Mouse (Mus musculus): ENCODE data around the gene Pbx2. TPM values are rescaled to one million over a fixed set of nuclear protein-coding genes. Genes with fewer than 3 reads are reported as not detected.
"Not testable (repeated sequence)": the region's sequence is repeated elsewhere in the genome, so short reads cannot be mapped to it uniquely, and the experiment has no call there.

The Pbx2 gene
- total RNA-seq (2014; fragmentation: Nextera tagmentation) (35.8 and 44.2 TPM in 2 replicates), total RNA-seq (2017) (25.1 and 39.6 TPM in 2 replicates), polyA plus RNA-seq (2012) (137 and 138 TPM in 2 replicates)

GRCm38 (mm10) chr17:34591029-34591993 lies at the start of gene Pbx2:
Gene Pbx2 (plus strand): TSS chr17:34591266.
- no peaks in the 10 kb centered on the region for H3K9me3 ChIP-seq (replicated peaks)
- peaks cover 82% of the 10 kb centered on the region for H3K4me1 ChIP-seq (ENCODE audit: insufficient read depth, low read depth, low read length)
- ATAC-seq (ENCODE audit: extremely low read depth, insufficient number of reproducible peaks, low FRiP score, poor library complexity, severe bottlenecking) (0 out of 2 replicates have a peak, but pooled peaks have one; percentile 16), DNase-seq (ENCODE audit: low spot score) (peak; percentile 62)
- TF ChIP-seq GATA2 (IDR thresholded peaks at IDR 0.05; ENCODE audit: borderline replicate concordance, low read depth, low read length) (no peak), CTCF (IDR thresholded peaks at IDR 0.05; ENCODE audit: low read depth, low read length) (no peak)
- no peaks in the 10 kb centered on the region for H3K27me3 ChIP-seq (ENCODE audit: insufficient read depth, low read length)
- H3K4me3 ChIP-seq (ENCODE audit: low read depth, low read length), result peak within 1 kb of the TSS; percentile 74
- peaks cover 39% of the 10 kb centered on the region for H3K36me3 ChIP-seq (replicated peaks)

- ATAC-seq (ENCODE audit: extremely low read depth, insufficient number of reproducible peaks, low FRiP score, poor library complexity, severe bottlenecking); DNase-seq (ENCODE audit: low spot score); H3K9me3 ChIP-seq (replicated peaks); H3K27me3 ChIP-seq (ENCODE audit: insufficient read depth, low read length): not testable (repeated sequence)
- Histone ChIP-seq H3K4me1 (ENCODE audit: insufficient read depth, low read depth, low read length) (peaks cover 19% of the 10 kb centered on the region), H3K4me3 (ENCODE audit: low read depth, low read length) (peak overlapping the region; percentile 62), H3K36me3 (replicated peaks) (peaks cover 14% of the 10 kb centered on the region)
Measured at GRCm38 (mm10) chr17:34543567-34543966, 47.5 kb upstream of the Pbx2 start.

- no peak for ATAC-seq (ENCODE audit: extremely low read depth, insufficient number of reproducible peaks, low FRiP score, poor library complexity, severe bottlenecking)
- H3K27me3 ChIP-seq (ENCODE audit: insufficient read depth, low read length), result no peaks in the 10 kb centered on the region; the same call in 1 of the 2 replicates
Measured at GRCm38 (mm10) chr17:34546797-34547196, 44.3 kb upstream of the Pbx2 start.

GRCm38 (mm10) chr17:34547601-34548000 lies 43.5 kb upstream of the Pbx2 start:
- ATAC-seq (ENCODE audit: extremely low read depth, insufficient number of reproducible peaks, low FRiP score, poor library complexity, severe bottlenecking), result no peak
- Histone ChIP-seq H3K9me3 (replicated peaks) (no peaks in the 10 kb centered on the region), H3K4me1 (ENCODE audit: insufficient read depth, low read depth, low read length) (peaks cover 6% of the 10 kb centered on the region), H3K4me3 (ENCODE audit: low read depth, low read length) (no peak overlapping the region), H3K27me3 (ENCODE audit: insufficient read depth, low read length) (no peaks in the 10 kb centered on the region; the same call in 1 of the 2 replicates), H3K36me3 (replicated peaks) (peaks cover 20% of the 10 kb centered on the region)
- no peak for TF ChIP-seq TAL1 (conservative IDR thresholded peaks at IDR 0.05; ENCODE audit: low read depth, low read length)
- TF ChIP-seq GATA1 (IDR thresholded peaks at IDR 0.05; ENCODE audit: borderline replicate concordance, low read length), result no peak
- no peak for TF ChIP-seq CTCF (IDR thresholded peaks at IDR 0.05; ENCODE audit: low read depth, low read length)
- no peak for TF ChIP-seq GATA2 (IDR thresholded peaks at IDR 0.05; ENCODE audit: borderline replicate concordance, low read depth, low read length)
- no peak for TF ChIP-seq POLR2AphosphoS5 (IDR thresholded peaks at IDR 0.05; ENCODE audit: insufficient replicate concordance, low read depth, low read length)
- DNase-seq (ENCODE audit: low spot score), result no peak

More at GRCm38 (mm10) chr17:34546797-34547196, 44.3 kb upstream of the Pbx2 start:
- TF ChIP-seq TAL1 (conservative IDR thresholded peaks at IDR 0.05; ENCODE audit: low read depth, low read length), result no peak
- no peak for TF ChIP-seq GATA2 (IDR thresholded peaks at IDR 0.05; ENCODE audit: borderline replicate concordance, low read depth, low read length)
- no peak for TF ChIP-seq CTCF (IDR thresholded peaks at IDR 0.05; ENCODE audit: low read depth, low read length)
- TF ChIP-seq POLR2AphosphoS5 (IDR thresholded peaks at IDR 0.05; ENCODE audit: insufficient replicate concordance, low read depth, low read length), result no peak
- TF ChIP-seq GATA1 (IDR thresholded peaks at IDR 0.05; ENCODE audit: borderline replicate concordance, low read length), result no peak
- DNase-seq (ENCODE audit: low spot score), result no peak
- no peaks in the 10 kb centered on the region for H3K9me3 ChIP-seq (replicated peaks)
- peaks cover 12% of the 10 kb centered on the region for H3K4me1 ChIP-seq (ENCODE audit: insufficient read depth, low read depth, low read length)
- H3K4me3 ChIP-seq (ENCODE audit: low read depth, low read length), result no peak overlapping the region
- peaks cover 20% of the 10 kb centered on the region for H3K36me3 ChIP-seq (replicated peaks)

- Histone ChIP-seq H3K9me3 (replicated peaks) (no peaks in the 10 kb centered on the region), H3K36me3 (replicated peaks) (peaks cover 20% of the 10 kb centered on the region), H3K27me3 (ENCODE audit: insufficient read depth, low read length) (peaks cover 6% of the 10 kb centered on the region), H3K4me1 (ENCODE audit: insufficient read depth, low read depth, low read length) (peaks cover 3% of the 10 kb centered on the region), H3K4me3 (ENCODE audit: low read depth, low read length) (no peak overlapping the region)
- no peak for TF ChIP-seq GATA1 (IDR thresholded peaks at IDR 0.05; ENCODE audit: borderline replicate concordance, low read length)
- no peak for TF ChIP-seq TAL1 (conservative IDR thresholded peaks at IDR 0.05; ENCODE audit: low read depth, low read length)
- TF ChIP-seq POLR2AphosphoS5 (IDR thresholded peaks at IDR 0.05; ENCODE audit: insufficient replicate concordance, low read depth, low read length), result no peak
- TF ChIP-seq CTCF (IDR thresholded peaks at IDR 0.05; ENCODE audit: low read depth, low read length), result no peak
- no peak for TF ChIP-seq GATA2 (IDR thresholded peaks at IDR 0.05; ENCODE audit: borderline replicate concordance, low read depth, low read length)
- no peak for ATAC-seq (ENCODE audit: extremely low read depth, insufficient number of reproducible peaks, low FRiP score, poor library complexity, severe bottlenecking)
- DNase-seq (ENCODE audit: low spot score), result no peak
Measured at GRCm38 (mm10) chr17:34549156-34549555, 41.9 kb upstream of the Pbx2 start.

GRCm38 (mm10) chr17:34549843-34550242 lies 41.2 kb upstream of the Pbx2 start:
- no peak overlapping the region for H3K4me3 ChIP-seq (ENCODE audit: low read depth, low read length)
- TF ChIP-seq GATA1 (IDR thresholded peaks at IDR 0.05; ENCODE audit: borderline replicate concordance, low read length) (no peak), GATA2 (IDR thresholded peaks at IDR 0.05; ENCODE audit: borderline replicate concordance, low read depth, low read length) (no peak), POLR2AphosphoS5 (IDR thresholded peaks at IDR 0.05; ENCODE audit: insufficient replicate concordance, low read depth, low read length) (no peak), TAL1 (conservative IDR thresholded peaks at IDR 0.05; ENCODE audit: low read depth, low read length) (no peak), CTCF (IDR thresholded peaks at IDR 0.05; ENCODE audit: low read depth, low read length) (no peak)
- ATAC-seq (ENCODE audit: extremely low read depth, insufficient number of reproducible peaks, low FRiP score, poor library complexity, severe bottlenecking) (no peak), DNase-seq (ENCODE audit: low spot score) (no peak)
- peaks cover 3% of the 10 kb centered on the region for H3K4me1 ChIP-seq (ENCODE audit: insufficient read depth, low read depth, low read length)
- H3K36me3 ChIP-seq (replicated peaks), result peaks cover 20% of the 10 kb centered on the region
- H3K9me3 ChIP-seq (replicated peaks), result no peaks in the 10 kb centered on the region
- H3K27me3 ChIP-seq (ENCODE audit: insufficient read depth, low read length), result peaks cover 10% of the 10 kb centered on the region
